Mouse (Mus musculus): ENCODE measurements around the gene 9130023H24Rik.
A peak's percentile ranks its signal among the peaks of the same experiment; 100 is the strongest.

The 9130023H24Rik gene

DNA sequence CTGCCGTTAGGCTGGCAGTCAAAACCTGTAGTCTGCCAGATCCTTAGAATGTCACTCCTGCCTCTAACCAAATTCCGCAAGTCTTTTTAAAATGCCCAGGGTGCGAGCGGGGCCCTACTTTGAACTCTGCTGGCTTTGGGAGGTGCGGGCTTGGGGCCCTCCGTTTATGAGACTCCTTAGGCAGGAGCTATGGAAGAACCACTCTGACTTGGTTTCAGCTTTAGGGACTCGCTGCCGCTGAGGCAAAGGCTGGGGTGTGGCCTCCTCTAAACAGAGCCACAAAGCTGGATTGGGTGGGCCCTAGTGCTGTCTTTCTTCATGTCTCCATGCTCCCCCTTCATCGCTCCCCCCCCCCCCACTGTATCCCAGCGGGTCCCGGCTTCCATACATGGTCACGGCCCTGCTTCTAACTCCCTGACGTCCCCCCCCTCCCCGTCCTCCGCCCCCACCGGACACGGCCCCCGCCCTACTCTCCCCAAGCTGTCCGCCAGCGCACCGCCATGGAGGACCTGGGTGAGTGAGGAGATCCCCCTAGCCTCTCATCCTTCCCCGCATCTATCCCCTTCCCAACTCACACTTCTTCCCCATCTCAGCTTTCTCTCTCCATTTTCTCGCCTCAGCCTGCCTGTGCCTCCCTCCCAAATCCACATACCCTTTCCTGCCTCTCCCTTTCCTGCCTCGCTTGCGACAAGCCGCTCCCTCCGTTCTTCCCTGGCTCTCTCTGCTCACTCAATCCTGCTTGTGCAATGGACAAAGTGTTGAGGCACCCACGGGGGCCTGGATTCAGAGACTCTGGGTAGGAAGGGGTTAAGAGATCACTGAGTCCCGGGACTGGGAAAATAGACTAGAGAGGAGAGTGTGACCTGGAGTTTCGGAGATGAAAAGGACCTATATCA lies 8.9 kb upstream of the 9130023H24Rik start, which contains the start of gene Tgfb1i1:
TSS of gene Tgfb1i1 (plus strand) at position 317 of the 896 bp plus-strand sequence.
- peak; percentile 72 to 81 for DNase-seq

DNA sequence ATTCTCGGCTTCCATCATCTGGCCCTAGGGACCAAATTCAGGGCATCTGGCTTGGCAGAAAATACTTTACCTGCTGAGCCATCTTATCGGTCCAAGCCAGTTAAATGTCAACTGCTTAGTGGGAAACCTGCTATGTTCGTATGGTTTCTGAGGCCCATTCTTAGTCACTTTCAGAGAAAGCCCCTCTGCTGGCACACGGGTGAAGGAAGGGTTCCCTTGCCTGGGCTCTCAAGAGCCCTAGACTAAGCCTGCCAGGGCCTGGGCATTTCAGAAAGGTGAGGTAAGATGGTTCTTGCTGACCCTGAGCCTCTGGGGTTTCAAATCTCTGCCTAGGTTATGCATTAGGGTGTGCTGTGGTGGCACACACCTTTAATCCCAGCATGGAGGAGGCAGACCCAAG lies 7.7 kb upstream of the 9130023H24Rik start:
- DNase-seq: no peak

DNA sequence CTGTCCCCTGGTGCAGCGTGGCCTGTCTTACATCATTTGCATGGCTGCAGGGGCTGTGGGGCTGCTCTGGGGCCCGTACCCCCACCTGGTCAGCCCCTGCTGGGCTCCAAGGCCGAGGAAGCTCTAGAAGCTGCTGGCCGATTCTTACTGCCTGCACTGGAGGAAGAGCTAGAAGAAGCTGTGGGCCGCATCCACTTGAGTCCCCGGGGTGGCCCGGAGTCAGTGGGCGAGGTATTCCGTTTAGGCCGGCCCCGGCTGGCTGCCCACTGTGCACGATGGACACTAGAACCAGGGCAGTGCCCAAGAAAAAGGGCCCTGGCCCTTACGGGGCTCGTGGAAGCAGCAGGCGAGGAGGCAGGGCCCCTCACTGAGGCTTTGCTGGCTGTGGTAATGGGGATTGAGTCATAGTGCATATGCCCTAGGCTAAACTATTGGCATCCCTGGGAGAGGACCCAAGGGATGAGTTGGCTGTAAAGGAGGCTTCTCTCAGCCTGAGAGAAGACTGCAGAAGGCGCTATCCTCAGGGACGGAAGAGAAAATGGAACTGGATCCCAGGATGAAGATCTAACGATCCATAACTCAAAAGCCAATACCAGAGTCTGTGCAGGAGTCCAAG lies 6.7 kb upstream of the 9130023H24Rik start:
- no peak for DNase-seq

DNA sequence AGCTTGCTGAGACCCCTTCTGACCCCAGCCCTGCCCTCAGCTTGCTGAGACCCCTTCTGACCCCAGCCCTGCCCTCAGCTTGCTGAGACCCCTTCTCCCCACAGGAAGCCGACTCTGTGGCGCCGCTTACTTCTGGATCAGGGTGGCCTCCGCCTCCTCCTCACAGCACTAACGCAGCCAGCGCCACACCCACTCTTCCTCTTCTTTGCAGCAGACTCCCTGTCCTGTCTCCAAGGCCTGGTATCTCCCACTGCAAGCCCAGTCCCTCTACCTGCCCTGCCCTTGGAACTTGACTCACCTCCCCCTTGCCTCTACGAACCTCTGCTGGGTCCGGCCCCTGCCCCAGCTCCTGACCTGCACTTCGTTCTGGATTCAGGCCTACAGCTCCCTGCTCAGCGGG lies 6.1 kb upstream of the 9130023H24Rik start:
- no peak for DNase-seq

DNA sequence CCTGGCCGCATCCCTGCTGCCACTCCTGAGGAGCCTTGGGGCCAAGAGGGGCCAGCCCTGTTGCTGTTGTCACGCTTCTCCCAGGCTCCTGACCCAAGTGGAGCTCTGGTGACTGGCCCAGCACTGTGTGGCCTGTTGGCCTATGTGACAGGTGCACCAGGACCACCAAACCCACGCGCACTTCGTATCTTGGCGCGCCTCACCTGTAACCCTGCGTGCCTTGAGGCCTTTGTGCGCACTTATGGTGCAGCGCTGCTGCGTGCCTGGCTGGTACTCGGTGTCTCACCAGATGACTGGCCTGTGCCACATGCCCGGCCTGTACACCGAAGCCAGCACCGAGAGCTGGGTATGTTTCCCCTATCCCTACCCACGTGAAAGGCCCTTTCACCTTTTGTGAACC lies 4.5 kb upstream of the 9130023H24Rik start:
- no peak for DNase-seq

DNA sequence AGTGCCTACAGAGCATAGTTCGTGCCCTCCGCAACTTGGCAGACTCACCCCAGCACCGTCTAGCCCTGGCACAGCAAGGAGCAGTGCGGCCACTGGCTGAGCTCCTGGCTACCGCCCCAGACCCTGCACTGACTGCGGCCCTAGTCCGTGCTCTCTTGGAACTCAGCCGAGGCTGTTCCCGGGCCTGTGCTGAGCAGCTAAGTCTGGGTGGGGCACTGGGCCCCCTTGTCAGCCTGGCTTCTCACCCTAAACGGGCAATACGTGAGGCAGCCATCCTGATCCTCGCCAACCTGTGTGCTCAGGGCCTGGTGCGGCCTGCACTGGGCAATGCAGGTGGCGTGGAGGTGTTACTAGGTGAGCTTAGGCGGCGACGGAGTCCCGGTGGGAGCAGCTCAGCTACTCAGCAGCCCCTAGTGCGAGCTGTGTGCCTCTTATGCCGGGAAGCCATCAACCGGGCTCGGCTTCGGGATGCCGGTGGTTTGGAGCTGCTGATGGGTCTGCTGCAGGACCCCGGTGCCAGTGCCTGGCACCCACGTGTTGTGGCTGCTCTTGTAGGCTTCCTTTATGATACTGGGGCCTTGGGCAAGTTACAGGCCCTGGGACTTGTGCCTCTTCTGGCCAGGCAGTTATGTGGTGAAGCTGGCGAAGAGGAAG lies 2.4 kb upstream of the 9130023H24Rik start:
- no peak for DNase-seq

DNA sequence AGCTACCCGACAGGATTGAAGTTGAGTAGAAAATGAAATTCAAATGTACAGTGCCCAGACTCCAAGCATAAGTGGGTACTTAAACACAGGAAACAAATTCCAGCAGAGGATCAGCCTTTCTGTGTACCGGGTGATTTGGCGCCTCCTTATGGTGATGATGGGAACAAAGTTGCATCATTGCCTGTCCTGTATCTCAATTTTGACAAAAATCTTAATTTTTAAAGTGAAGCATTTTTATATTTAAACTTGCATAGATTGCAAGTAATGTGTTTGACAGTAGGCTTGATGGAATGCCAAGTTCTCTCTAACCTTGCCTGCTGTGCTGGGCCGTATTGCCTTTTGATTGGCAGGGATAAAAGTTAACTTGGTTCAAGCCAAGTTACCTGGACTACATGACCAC lies 1.2 kb upstream of the 9130023H24Rik start:
- DNase-seq: peak; percentile 55 to 72

DNA sequence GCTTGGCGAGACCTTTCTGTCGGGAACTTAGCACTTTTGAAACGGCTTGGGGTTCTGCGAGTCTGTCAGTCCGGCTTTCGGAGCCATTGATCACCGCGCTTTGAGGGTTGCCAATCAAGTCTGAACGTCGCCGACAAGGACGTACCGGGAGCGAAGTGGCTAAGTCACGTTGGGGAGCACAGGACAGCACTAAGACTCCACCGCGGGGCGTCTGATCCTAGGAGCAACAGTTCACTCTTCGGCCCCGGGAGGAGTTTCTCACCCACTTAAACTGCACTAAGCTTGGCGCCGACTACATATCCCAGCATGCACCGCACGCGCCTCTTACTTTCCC lies 271 bp downstream of the 9130023H24Rik start:
- no peak for DNase-seq

DNA sequence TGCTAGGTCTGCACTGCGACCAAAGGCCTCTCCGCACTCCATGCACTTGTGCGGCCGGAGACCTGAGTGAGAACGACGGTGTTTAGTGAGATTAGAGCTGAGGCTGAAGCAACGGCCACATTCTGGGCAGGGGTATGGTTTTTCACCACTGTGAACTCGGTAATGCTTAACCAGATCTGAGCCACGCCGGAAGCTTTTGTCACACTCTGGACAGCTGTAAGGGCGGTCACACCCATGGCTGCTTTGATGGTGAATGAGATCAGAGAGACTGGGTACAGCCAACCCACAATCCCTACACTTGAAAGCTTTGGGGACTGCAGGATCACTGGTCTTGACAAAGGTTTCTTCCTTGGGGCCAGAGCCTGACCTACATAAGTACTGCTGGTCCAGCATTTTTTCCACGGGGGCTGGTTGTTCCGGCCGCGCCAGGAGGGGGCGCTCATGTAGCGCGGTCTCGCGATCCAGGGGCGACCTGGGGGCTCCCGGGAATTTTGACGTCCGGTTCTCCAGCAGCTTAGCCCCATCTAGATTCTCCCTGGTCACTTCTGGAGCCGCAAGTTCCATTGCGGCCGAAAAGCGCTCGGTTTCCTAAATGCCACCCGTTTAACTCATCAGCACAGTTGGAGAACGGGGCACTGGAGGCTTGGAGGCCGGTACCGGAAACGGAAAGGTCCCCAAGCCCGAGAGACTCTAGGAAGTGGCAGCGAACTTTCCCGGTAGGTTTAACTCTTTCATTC lies 807 bp downstream of the 9130023H24Rik start, which contains the start of gene Armc5:
TSS of gene Armc5 (plus strand) at position 487 of the 737 bp plus-strand sequence.
- peak; percentile 90 to 93 for DNase-seq

DNA sequence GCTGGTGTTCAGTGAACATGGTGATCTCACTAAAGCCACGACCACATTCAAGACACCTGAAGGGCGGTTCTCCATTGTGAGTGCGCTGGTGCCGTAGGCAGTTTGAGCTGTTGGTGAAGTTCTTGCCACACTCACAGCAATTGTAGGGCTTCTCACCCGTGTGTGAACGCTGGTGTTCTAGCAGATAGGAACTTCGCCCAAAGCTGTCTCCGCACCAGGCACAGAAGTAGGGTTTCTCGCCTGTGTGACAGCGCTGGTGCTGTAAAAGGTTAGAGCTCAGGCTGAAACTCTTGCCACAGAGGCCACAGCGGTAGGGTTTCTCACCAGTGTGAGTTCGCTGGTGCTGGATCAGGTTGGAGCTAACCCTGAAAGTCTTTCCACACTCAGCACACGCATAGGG lies 1.4 kb downstream of the 9130023H24Rik start:
- DNase-seq: no peak

DNA sequence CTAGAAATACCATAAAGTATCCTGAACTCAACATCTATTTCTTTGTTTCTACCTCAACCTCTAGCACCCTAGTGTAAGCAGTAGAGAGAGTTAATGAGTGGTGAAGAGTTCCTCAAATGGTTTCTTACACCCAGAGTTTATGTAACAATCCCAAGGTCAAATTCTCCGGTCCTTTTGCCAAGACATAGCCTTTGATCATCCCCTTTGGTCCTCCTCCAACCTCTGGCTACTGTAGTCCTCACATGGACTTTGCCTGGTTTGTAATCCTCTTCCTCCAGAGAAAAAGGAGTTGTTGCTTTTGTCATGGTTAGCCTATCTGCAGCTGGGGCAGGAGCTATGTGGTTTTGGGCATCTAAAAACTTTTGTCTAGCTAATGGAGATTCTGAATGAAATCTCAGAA lies 2.4 kb downstream of the 9130023H24Rik start:
- DNase-seq: no peak

DNA sequence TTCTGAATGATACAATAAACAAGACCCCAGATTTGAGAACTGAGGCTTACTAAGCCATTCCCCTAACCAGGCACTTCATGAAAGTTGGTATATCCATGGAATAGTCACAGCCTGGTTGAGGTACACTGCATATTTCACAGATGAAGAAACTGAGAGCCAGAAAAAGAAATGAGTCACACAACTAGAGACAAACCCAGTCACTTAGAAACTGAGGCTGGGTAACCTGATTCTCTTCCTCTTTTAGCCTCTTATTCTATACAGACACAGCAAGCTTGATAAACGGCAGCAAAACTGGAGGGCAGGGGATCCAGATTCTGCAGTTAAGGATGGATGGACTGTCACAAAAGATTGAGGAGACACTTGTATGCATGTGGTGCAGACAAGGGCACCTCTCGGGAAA lies 3.0 kb downstream of the 9130023H24Rik start:
- no peak for DNase-seq

DNA sequence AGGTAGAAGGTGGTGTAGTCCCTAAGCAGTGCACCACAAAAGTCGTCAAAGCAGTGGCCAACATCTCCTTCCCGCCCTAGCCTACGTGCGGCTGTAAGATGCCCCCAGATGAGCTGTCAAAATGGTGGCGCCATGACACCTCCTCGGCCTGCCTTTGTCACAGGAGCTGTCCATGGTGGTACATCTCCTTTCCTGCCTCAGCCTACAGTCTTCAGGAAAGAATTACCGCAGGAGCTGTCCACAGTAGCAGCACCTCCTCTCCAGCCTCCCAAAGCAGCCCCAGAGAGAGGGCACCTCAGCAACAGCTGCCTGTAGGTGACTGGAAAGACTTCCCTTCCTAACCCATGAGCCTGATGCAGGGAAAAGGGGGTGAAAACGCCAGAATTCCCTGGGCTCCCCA lies 6.1 kb downstream of the 9130023H24Rik start:
- DNase-seq: no peak

DNA sequence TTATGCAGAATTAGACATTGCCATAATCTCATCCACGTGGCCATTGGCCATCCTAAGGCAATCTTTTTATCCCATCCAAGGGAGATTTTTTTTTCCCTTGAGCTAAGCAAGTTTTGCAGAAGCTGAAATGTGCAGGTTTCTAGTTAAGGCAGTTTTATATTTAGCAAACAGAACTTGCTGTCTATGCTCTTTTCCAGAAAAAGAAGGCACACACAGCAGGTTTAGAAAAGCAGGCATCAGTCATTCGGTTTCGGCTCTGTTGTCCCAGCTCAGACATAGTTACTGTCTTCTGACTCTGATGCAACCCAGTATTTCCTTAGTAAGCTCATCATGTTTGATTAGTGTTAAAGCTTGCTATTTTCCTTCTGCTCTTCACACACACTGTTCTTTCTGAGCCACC lies 16.9 kb downstream of the 9130023H24Rik start:
- DNase-seq: no peak

DNA sequence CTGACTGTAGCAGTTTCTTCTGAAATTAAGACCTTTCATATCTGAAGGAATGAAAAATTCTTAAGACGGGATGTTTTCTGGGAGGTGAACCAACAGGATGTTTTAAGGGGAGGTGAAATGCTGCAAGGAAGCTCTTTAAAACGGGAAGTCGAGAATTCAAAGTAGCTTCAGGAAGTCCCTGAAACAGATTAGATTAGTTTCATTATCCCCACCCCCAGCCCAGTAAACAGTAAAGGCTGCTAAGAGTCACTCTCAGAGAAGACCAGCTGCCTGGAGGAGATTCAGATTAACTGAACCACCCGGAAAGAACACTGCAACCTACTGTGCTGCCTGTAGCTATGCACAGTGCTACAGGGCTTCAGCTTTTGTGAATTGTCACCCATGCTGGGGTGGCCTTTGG lies 17.9 kb downstream of the 9130023H24Rik start:
- no peak for DNase-seq

DNA sequence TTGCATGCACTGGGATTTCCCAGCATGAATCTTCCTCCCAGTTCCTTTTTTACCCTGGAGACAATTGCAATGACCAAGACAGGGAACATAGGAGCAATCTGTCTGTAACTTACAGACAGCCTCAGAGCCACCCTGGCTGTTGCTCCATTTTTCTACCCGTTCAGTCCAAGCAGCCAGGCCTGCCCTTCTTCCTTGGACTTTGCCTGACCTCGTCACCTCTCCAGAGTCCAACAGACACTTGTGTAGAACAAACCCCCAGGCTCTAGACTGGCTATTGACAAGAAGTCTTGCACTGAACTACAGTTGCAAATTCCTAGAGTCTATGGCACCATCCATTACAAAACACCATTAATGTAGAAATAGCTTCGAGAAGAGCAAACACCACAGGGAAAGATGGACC lies 28.0 kb downstream of the 9130023H24Rik start:
- DNase-seq: no peak

DNA sequence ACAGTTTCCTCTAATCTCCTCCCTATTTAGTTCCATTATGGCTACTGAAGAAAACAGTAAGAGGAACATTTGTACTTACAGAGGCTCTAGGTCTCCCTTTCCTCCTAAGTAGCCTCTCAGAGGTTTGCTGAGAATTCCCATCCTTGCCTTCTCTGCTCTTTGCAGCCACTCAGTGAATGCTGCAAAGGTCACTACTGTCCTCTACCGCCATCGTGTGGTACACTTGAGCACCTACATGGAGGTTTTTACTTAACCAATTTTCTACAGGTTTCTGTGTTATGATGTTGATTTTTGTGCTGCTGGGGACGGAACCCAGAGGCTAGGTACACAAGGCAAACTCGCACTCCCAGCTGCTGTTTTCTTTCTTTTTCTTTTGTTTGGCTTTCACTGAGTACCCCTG lies 29.6 kb downstream of the 9130023H24Rik start:
- DNase-seq: peak; percentile 63 to 71

DNA sequence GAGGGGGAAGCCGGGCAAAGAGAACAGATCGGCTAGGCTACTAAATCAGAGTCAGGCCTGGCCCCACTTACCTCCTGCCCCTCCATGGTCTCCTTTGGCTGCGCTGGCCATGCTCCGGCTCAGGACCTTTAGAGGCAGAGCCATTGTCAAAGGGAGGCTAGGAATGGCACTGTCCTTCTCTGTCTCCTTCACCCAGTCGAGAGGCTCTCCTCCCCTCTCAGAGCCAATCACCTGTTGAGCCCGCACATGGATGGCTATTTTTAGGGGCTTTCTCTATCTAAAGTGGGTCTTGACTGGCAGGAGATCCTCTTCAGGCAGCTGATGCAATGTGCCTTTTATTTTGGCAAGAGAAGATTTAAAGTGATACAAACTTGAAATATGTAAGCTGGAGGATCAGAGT lies 31.7 kb downstream of the 9130023H24Rik start, which contains the start of gene Cox6a2:
TSS of gene Cox6a2 (minus strand) at position 236 of the 400 bp plus-strand sequence.
- DNase-seq: no peak

DNA sequence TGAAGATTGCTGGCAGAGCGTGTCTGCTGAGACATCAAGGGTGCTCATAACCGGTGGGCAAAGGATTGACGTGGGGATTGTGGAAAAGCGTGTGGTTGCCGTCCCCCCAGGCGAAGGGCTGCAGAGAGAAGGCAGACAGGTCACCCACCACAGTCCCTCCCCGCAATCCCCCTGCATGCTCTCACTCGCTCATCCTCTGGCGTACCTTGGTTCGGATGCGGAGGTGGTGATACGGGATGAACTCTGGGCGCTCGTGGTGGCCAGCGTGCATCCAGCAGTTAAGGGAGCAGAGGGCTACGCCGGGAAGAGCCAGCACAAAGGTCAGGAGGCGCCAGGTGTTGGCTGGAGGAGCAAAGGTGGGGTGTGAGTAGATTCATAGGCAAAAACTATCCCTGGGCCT lies 32.1 kb downstream of the 9130023H24Rik start:
- DNase-seq: no peak

DNA sequence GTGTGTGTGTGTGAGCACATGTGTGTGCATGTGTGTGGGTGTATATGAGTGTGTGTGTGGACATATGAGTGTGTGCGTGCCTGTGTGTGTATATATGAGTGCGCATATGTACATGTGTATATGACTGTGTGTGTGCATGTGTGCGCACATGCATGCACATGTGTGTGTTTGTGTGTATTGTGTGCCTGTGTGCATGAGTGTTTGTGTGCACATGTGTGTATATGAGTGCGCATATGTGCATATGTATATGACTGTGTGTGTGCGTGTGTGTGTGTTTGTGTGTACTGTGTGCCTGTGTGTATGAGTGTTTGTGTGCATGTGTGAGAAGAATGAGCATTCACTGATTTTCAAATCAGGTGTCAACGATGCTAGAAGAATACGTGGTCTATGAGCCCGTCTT lies 33.7 kb downstream of the 9130023H24Rik start:
- no peak for DNase-seq

DNA sequence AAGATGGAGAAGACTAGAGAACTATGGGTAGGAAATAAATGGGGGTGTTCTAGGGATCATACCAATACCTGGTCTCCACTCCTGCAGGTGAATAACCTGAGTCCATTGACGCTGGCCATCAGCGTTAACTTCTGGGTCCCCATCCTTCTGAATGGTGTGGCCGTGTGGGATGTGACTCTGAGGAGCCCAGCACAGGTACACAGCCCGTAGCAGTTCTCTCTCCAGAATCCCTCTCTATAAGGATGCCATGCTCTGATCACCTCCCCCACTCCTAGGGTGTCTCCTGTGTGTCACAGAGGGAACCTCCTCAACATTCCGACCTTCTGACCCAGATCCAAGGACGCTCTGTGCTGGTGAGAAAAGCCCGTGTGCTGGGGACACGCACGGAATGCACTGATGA lies 34.8 kb downstream of the 9130023H24Rik start:
- no peak for DNase-seq

DNA sequence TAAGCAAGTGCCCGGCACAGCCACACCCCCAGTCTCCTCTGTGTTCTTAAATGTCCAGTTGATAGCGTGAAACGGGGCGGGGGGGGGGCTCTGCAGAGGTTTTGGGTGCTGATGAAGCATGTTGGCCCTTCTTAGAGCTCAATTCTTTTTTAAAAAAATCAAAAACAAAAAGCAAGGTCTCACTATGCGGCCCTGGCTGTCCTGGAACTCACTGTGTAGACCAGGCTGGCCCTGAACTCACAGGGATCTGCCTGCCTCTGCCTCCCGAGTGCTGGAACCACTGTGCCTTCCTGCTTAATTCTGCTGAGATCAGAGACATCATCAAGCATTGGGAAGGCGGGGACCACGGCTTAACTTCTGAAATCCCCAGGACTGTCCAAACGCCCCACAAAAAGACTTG lies 36.2 kb downstream of the 9130023H24Rik start:
- DNase-seq: no peak

Data from kidney, postnatal 4 days (tissue).